Mouse (Mus musculus) liver, embryonic 16.5 days (tissue): Measurements from ENCODE around the gene Lman1l. TPM values are rescaled to one million over a fixed set of nuclear protein-coding genes. Genes with fewer than 3 reads are reported as not detected.

Experiments used
- polyA plus RNA-seq: library from polyadenylated mRNA; unstranded; fragments of >200 nt; fragmentation: Nextera tagmentation; extraction: Ambion mirVana; gene quantifications from 2 replicates; pipeline ENCODE4 v1.2.1, GENCODE M21; 2015

Gene Lman1l
- polyA plus RNA-seq, 1 experiment from 2014 or later = not detected

Other genes with a start within 250 kb of the Lman1l start
- gene Ppcdc, start 180.7 kb downstream of the Lman1l start, polyA plus RNA-seq = 9.0 and 10.4 TPM in 2 replicates
- 7.8 and 7.9 TPM in 2 replicates for gene Scamp5, start 152.7 kb downstream of the Lman1l start, polyA plus RNA-seq
- gene Rpp25, start 116.7 kb downstream of the Lman1l start, polyA plus RNA-seq = 0.41 and 0.57 TPM in 2 replicates
- 266 and 275 TPM in 2 replicates for gene Cox5a, start 99.5 kb downstream of the Lman1l start, polyA plus RNA-seq
- gene Fam219b, start 83.2 kb downstream of the Lman1l start, polyA plus RNA-seq = 5.3 and 5.7 TPM in 2 replicates
- 9.9 and 12.3 TPM in 2 replicates for gene Mpi, start 68.0 kb downstream of the Lman1l start, polyA plus RNA-seq
- 23.6 and 26.2 TPM in 2 replicates for gene Scamp2, start 59.8 kb downstream of the Lman1l start, polyA plus RNA-seq
- 5.2 and 5.5 TPM in 2 replicates for gene Ulk3, start 31.3 kb downstream of the Lman1l start, polyA plus RNA-seq
- gene Cplx3, start 14.5 kb downstream of the Lman1l start, polyA plus RNA-seq = not detected in 2 replicates
- gene Csk, start 32.9 kb upstream of the Lman1l start, polyA plus RNA-seq = 13.3 and 13.5 TPM in 2 replicates
- 0.12 TPM in 2 replicates for gene Cyp1a2, start 62.9 kb upstream of the Lman1l start, polyA plus RNA-seq
- 0.05 and 0.07 TPM in 2 replicates for gene Cyp1a1, start 67.2 kb upstream of the Lman1l start, polyA plus RNA-seq
- 15.2 and 17.0 TPM in 2 replicates for gene Edc3, start 87.8 kb upstream of the Lman1l start, polyA plus RNA-seq
- gene Clk3, start 145.1 kb upstream of the Lman1l start, polyA plus RNA-seq = 93.5 and 104 TPM in 2 replicates
- 8.8 and 11.0 TPM in 2 replicates for gene Arid3b, start 216.0 kb upstream of the Lman1l start, polyA plus RNA-seq